Mouse (Mus musculus) C3H10T1/2 (cell line): Measurements from ENCODE around the gene Rprd1b. TPM values are rescaled to one million over a fixed set of nuclear protein-coding genes. Genes with fewer than 3 reads are reported as not detected.

Experiments used
- polyA plus RNA-seq, 2 experiments: library from polyadenylated mRNA; unstranded; fragments of >200 nt; fragmentation: generic; extraction: Trizol; gene quantifications; one replicate each; pipeline ENCODE4 v1.2.1; 2012; ENCODE audit warnings: missing spikeins in 2 of 2

Rprd1b gene
- 1 to 10 TPM; 1.5 to 8.3 TPM for polyA plus RNA-seq

GRCm38 (mm10) chr2:158028354-158028863, at the start of gene Rprd1b, which contains the start of gene Tti1:
Gene Rprd1b, plus strand, starts transcription at chr2:158028497.
Gene Tti1, minus strand, starts transcription at chr2:158028433.

GRCm38 (mm10) chr2:158146223-158146622, 117.9 kb downstream of the Rprd1b start, which contains the start of gene Tgm2:
Gene Tgm2, minus strand, starts transcription at chr2:158146436.

Other genes starting within 250 kb of the Rprd1b start
- gene Vstm2l, start 113.8 kb upstream of the Rprd1b start, polyA plus RNA-seq = not detected
- 10 to 100 TPM in 1 of 2 experiments, 1 to 10 TPM in 1; 3.0 to 10.6 TPM for gene Tti1, start 64 bp upstream of the Rprd1b start, polyA plus RNA-seq
- 10 to 100 TPM in 1 of 2 experiments, 1 to 10 TPM in 1; 7.2 to 12.8 TPM for gene Tgm2, start 117.9 kb downstream of the Rprd1b start, polyA plus RNA-seq
- gene D630003M21Rik, start 200.7 kb downstream of the Rprd1b start, polyA plus RNA-seq = not detected
- not detected for gene Bpi, start 229.6 kb downstream of the Rprd1b start, polyA plus RNA-seq